Mouse (Mus musculus) liver, embryonic 15.5 days (tissue): ENCODE data around the gene Upp2. TPM values are rescaled to one million over a fixed set of nuclear protein-coding genes. Genes with fewer than 3 reads are reported as not detected.

ENCODE experiments used
- ATAC-seq: fragments of 200-750 bp; cut with Nextera tagmentation; 2 replicates; pipeline ENCODE4 v1.8.0; 2017; ENCODE audit warnings: moderate number of reproducible peaks, mild to moderate bottlenecking, moderate library complexity; ENCODE audit not compliant: insufficient read depth
- H3K27ac ChIP-seq: fragments of 300-500 bp; sonication (generic); replicated peaks from 2 replicates; pipeline ENCODE4 v1.5.1; 2015; ENCODE audit warnings: mild to moderate bottlenecking, inconsistent platforms
- H3K27me3 ChIP-seq: fragments of 300-500 bp; sonication (generic); 2 replicates; pipeline ENCODE4 v1.6.1; 2015; ENCODE audit warnings: mild to moderate bottlenecking, inconsistent platforms
- H3K36me3 ChIP-seq: fragments of 300-500 bp; sonication (generic); replicated peaks from 2 replicates; pipeline ENCODE4 v1.6.1; 2015; ENCODE audit warnings: moderate library complexity, mild to moderate bottlenecking, inconsistent platforms
- H3K4me1 ChIP-seq: fragments of 300-500 bp; sonication (generic); replicated peaks from 2 replicates; pipeline ENCODE4 v1.6.1; 2015; ENCODE audit warnings: inconsistent platforms
- H3K4me2 ChIP-seq: fragments of 300-500 bp; sonication (generic); 2 replicates; pipeline ENCODE4 v1.6.1; 2015; ENCODE audit warnings: moderate library complexity, mild to moderate bottlenecking, inconsistent platforms
- H3K4me3 ChIP-seq: fragments of 300-500 bp; sonication (generic); replicated peaks from 2 replicates; pipeline ENCODE4 v1.5.1; 2015; ENCODE audit warnings: mild to moderate bottlenecking, inconsistent platforms
- H3K9ac ChIP-seq: fragments of 300-500 bp; sonication (generic); 2 replicates; pipeline ENCODE4 v1.6.1; 2015; ENCODE audit warnings: moderate library complexity, mild to moderate bottlenecking, inconsistent platforms
- H3K9me3 ChIP-seq: fragments of 300-500 bp; sonication (generic); replicated peaks from 2 replicates; pipeline ENCODE4 v1.6.1; 2016; ENCODE audit warnings: inconsistent platforms
- WGBS: fragments of 180-500 bp; shearing (Covaris S2); methylation state at CpG from one replicate; pipeline ENCODE4 v1.1.7; 2015; ENCODE audit warnings: mixed read lengths; ENCODE audit not compliant: insufficient replicate concordance; 5-methylcytosine and 5-hydroxymethylcytosine counted together
- polyA plus RNA-seq: library from polyadenylated mRNA; unstranded; fragments of >200 nt; fragmentation: Nextera tagmentation; extraction: Ambion mirVana; gene quantifications from 2 replicates; pipeline ENCODE4 v1.2.1, GENCODE M21; 2015

The Upp2 gene
- polyA plus RNA-seq, 1 experiment from 2014 or later = 1.9 TPM

- Histone ChIP-seq H3K9me3 (no peaks in the 10 kb centered on the region), H3K4me3 (no peak overlapping the region), H3K4me1 (no peaks in the 10 kb centered on the region), H3K27ac (no peak overlapping the region), H3K27me3 (no peaks in the 10 kb centered on the region), H3K9ac (no peak overlapping the region), H3K4me2 (no peak overlapping the region), H3K36me3 (no peaks in the 10 kb centered on the region)
- WGBS = 26% methylated on average over 6 of the region's 6 CpGs
- no peak for ATAC-seq
Observed at GRCm38 (mm10) chr2:58680794-58681193, 113.7 kb downstream of the Upp2 start.

- Histone ChIP-seq H3K9me3 (no peaks in the 10 kb centered on the region), H3K4me2 (no peak overlapping the region), H3K9ac (no peak overlapping the region), H3K4me1 (no peaks in the 10 kb centered on the region), H3K4me3 (no peak overlapping the region), H3K27ac (no peak overlapping the region), H3K27me3 (no peaks in the 10 kb centered on the region), H3K36me3 (no peaks in the 10 kb centered on the region)
- ATAC-seq = no peak
- WGBS = 52% methylated on average over 3 of the region's 3 CpGs
Observed at GRCm38 (mm10) chr2:58681394-58681793, 114.3 kb downstream of the Upp2 start.

- no peak overlapping the region for H3K4me2 ChIP-seq
- no peak for ATAC-seq
- no peaks in the 10 kb centered on the region for H3K36me3 ChIP-seq
- no peak overlapping the region for H3K27ac ChIP-seq
- no peaks in the 10 kb centered on the region for H3K27me3 ChIP-seq
- no peaks in the 10 kb centered on the region for H3K9me3 ChIP-seq
- no peak overlapping the region for H3K4me3 ChIP-seq
- no peaks in the 10 kb centered on the region for H3K4me1 ChIP-seq
- H3K9ac ChIP-seq = no peak overlapping the region
- WGBS = 66% methylated on average over 8 of the region's 8 CpGs
Observed at GRCm38 (mm10) chr2:58697501-58697900, 130.4 kb downstream of the Upp2 start.

DNA sequence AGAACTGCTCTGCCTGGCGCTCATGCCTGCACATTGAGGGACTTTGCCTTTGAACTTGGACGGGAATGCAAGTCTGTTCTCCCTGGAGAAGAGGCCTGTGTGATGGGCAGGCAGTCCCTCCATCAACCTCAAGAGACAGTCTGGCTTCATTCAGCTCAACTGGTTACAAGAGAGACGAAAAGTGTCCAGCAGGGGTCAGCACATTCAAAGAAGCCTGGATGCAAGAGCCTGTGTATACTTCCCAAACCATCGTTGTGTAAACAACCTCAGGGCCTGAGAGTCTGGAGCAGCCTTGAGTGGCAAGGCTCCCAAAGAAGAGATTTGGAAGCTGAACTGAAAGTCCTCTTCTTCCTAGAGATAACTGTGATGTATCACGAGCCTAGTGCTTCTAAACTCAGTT lies 132.8 kb downstream of the Upp2 start:
- no peak overlapping the region for H3K4me2 ChIP-seq
- H3K9ac ChIP-seq = no peak overlapping the region
- no peak overlapping the region for H3K27ac ChIP-seq
- no peaks in the 10 kb centered on the region for H3K4me1 ChIP-seq
- WGBS = 25% methylated on average over 5 of the region's 5 CpGs
- no peaks in the 10 kb centered on the region for H3K36me3 ChIP-seq
- ATAC-seq = no peak
- no peaks in the 10 kb centered on the region for H3K9me3 ChIP-seq
- no peaks in the 10 kb centered on the region for H3K27me3 ChIP-seq
- H3K4me3 ChIP-seq = no peak overlapping the region

- Histone ChIP-seq H3K4me3 (no peak overlapping the region), H3K27me3 (no peaks in the 10 kb centered on the region), H3K27ac (no peak overlapping the region), H3K36me3 (no peaks in the 10 kb centered on the region), H3K4me1 (no peaks in the 10 kb centered on the region), H3K9me3 (no peaks in the 10 kb centered on the region), H3K9ac (no peak overlapping the region), H3K4me2 (no peak overlapping the region)
- 56% methylated on average over 7 of the region's 7 CpGs for WGBS
- ATAC-seq = no peak
Observed at GRCm38 (mm10) chr2:58700354-58700753, 133.3 kb downstream of the Upp2 start.

- H3K36me3 ChIP-seq = no peaks in the 10 kb centered on the region
- ATAC-seq = no peak
Observed at GRCm38 (mm10) chr2:58701627-58702026, 134.5 kb downstream of the Upp2 start.

DNA sequence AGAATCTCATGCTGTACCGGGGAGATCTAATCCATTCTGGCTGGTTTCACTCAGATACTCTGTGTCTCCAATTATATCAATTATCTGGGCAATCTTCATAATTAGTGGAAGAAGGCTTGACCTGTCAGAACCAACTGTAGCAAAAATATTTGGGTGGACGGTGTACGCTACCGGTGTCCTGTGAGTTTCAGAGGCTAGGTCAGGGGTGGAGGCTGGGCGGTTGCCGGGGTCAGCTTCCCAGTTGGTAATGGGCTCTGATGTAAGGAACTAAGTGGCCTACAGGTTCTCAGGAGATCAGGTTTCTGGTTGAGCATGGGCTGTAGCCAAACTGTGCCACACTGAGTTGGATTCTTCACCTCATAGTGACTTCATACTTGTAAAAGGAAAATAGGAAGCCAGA lies 136.1 kb downstream of the Upp2 start:
- H3K9ac ChIP-seq = no peak overlapping the region
- H3K4me3 ChIP-seq = no peak overlapping the region
- WGBS = 73% methylated on average over 6 of the region's 6 CpGs
- H3K36me3 ChIP-seq = no peaks in the 10 kb centered on the region
- no peaks in the 10 kb centered on the region for H3K27me3 ChIP-seq
- no peaks in the 10 kb centered on the region for H3K9me3 ChIP-seq
- no peak for ATAC-seq
- no peak overlapping the region for H3K27ac ChIP-seq
- H3K4me2 ChIP-seq = no peak overlapping the region
- no peaks in the 10 kb centered on the region for H3K4me1 ChIP-seq

More at GRCm38 (mm10) chr2:58701627-58702026, 134.5 kb downstream of the Upp2 start:
- Histone ChIP-seq H3K9me3 (no peaks in the 10 kb centered on the region), H3K4me3 (no peak overlapping the region), H3K27ac (no peak overlapping the region), H3K4me1 (no peaks in the 10 kb centered on the region), H3K27me3 (no peaks in the 10 kb centered on the region), H3K4me2 (no peak overlapping the region), H3K9ac (no peak overlapping the region)
- 36% methylated on average over 4 of the region's 4 CpGs for WGBS

DNA sequence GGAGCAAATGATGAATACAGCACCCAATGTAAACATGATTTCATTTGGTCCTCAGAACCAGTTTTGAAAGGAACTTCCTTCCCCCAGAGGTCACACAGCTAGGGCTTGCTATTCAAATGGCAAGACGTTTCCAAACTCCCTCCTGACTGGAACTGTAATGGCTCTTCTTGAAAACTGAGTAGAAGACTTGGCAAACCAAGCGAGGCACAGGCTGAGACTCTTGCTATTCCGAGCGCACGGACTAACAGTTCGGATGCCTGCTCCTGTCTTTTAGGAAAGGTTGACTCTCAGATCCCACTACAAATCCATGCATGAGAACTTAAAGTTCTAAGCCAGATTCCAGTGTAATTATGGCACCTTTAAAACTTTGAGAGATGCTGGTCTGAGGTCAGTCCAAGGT lies 136.5 kb downstream of the Upp2 start:
- Histone ChIP-seq H3K9ac (no peak overlapping the region), H3K27me3 (no peaks in the 10 kb centered on the region), H3K4me3 (no peak overlapping the region), H3K36me3 (no peaks in the 10 kb centered on the region), H3K9me3 (no peaks in the 10 kb centered on the region), H3K4me1 (no peaks in the 10 kb centered on the region), H3K27ac (no peak overlapping the region), H3K4me2 (no peak overlapping the region)
- ATAC-seq = no peak
- WGBS = 69% methylated on average over 6 of the region's 6 CpGs

DNA sequence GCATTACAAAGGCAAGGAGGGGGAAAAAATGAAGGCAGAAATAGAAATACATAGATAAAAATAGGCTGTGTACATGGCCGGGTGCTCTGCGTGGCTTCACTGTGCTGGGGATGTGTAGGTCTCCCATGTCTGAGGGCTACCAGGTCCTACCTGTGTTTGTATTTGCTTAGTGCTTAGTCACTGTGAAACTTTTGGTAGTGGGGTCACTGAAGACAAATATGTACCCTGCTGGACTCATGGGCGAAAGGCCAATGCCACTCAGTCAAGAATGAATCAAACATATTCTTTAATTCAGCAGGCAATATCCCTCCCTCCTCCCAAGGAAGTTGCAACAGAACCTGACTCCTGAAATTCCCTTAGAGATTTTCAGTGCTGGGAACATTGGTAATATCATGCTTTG lies 137.5 kb downstream of the Upp2 start:
- ATAC-seq = peak; percentile 44; the same call in 1 of the 2 replicates
- no peak overlapping the region for H3K27ac ChIP-seq
- no peaks in the 10 kb centered on the region for H3K4me1 ChIP-seq
- H3K4me2 ChIP-seq = no peak overlapping the region
- no peaks in the 10 kb centered on the region for H3K36me3 ChIP-seq
- WGBS = 53% methylated on average over 3 of the region's 3 CpGs
- no peak overlapping the region for H3K4me3 ChIP-seq
- no peak overlapping the region for H3K9ac ChIP-seq
- H3K27me3 ChIP-seq = no peaks in the 10 kb centered on the region
- H3K9me3 ChIP-seq = no peaks in the 10 kb centered on the region

DNA sequence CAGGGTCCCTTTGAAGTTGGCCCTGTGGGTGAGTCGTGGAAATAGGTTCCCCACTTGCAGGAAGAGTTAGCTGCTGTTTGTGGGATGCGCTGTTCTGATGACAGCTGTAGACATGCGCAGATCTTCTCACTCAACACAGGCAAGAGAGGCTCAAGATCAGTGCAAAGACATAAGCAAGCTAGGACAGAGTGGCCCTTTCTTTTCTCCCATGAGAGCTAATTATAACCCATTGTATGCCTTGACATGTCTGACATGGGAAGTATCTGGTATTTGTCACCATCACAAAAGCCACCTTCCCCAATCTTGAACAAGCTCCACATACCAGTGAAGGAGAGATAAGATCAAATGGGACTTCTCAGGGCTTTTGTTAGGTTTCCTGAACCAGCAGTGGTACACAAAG lies 140.6 kb downstream of the Upp2 start:
- no peaks in the 10 kb centered on the region for H3K27me3 ChIP-seq

GRCm38 (mm10) chr2:58710234-58710633 lies 143.1 kb downstream of the Upp2 start:
- Histone ChIP-seq H3K36me3 (no peaks in the 10 kb centered on the region), H3K4me3 (no peak overlapping the region), H3K4me1 (no peaks in the 10 kb centered on the region), H3K9me3 (no peaks in the 10 kb centered on the region), H3K9ac (no peak overlapping the region), H3K27ac (no peak overlapping the region), H3K4me2 (no peak overlapping the region), H3K27me3 (no peaks in the 10 kb centered on the region)
- no peak for ATAC-seq
- 68% methylated on average over 5 of the region's 5 CpGs for WGBS

More for the DNA sequence above, 140.6 kb downstream of the Upp2 start:
- no peak overlapping the region for H3K27ac ChIP-seq
- H3K9me3 ChIP-seq = no peaks in the 10 kb centered on the region
- H3K4me1 ChIP-seq = no peaks in the 10 kb centered on the region
- H3K9ac ChIP-seq = no peak overlapping the region
- no peak overlapping the region for H3K4me2 ChIP-seq
- H3K36me3 ChIP-seq = no peaks in the 10 kb centered on the region
- 62% methylated on average over 3 of the region's 3 CpGs for WGBS
- no peak for ATAC-seq
- H3K4me3 ChIP-seq = no peak overlapping the region

DNA sequence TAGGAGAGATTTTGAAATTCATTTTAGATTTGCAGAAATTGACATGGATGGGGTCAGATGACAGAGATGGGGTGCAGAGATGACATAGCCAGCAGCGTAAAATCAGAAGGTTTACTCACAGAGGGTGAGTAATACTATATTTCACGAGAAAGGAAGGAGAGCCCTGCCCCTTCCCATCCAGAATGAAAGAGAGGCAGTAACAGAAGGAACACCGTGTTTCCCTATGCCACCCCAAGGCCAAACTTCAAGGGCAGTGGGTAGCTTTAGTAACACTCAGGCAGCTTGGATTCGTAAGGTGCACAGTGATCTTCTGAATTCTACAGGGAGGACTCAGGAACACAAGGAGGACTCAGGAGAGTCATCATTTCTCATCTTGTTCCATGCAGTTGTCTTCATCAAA lies 144.0 kb downstream of the Upp2 start:
- no peak overlapping the region for H3K4me3 ChIP-seq
- WGBS = 59% methylated on average over 4 of the region's 4 CpGs
- H3K9me3 ChIP-seq = no peaks in the 10 kb centered on the region
- H3K27me3 ChIP-seq = no peaks in the 10 kb centered on the region
- H3K27ac ChIP-seq = no peak overlapping the region
- no peak overlapping the region for H3K4me2 ChIP-seq
- no peak overlapping the region for H3K9ac ChIP-seq
- no peaks in the 10 kb centered on the region for H3K4me1 ChIP-seq
- ATAC-seq = no peak
- H3K36me3 ChIP-seq = no peaks in the 10 kb centered on the region
